Mouse (Mus musculus) retina, adult 2 months (tissue): Measurements from ENCODE around the gene Gm21992.
"Not testable (repeated sequence)": the region's sequence is repeated elsewhere in the genome, so short reads cannot be mapped to it uniquely, and the experiment has no call there.

ENCODE experiments used
- DNase-seq: peaks from one replicate; pipeline ENCODE4 v3.0.0-alpha.2; 2012; ENCODE audit warnings: low read depth, low spot score

Gene Gm21992

GRCm38 (mm10) chr19:4813015-4813414, 1.6 kb upstream of the Gm21992 start:
- DNase-seq, result no peak

GRCm38 (mm10) chr19:4812334-4812949, 1.0 kb upstream of the Gm21992 start:
- not testable (repeated sequence) for DNase-seq

GRCm38 (mm10) chr19:4811909-4812242, 464 bp upstream of the Gm21992 start:
- DNase-seq, result no peak

- no peak for DNase-seq
Observed at GRCm38 (mm10) chr19:4810746-4811062, 708 bp downstream of the Gm21992 start.

- DNase-seq, result no peak
Observed at GRCm38 (mm10) chr19:4810309-4810708, 1.1 kb downstream of the Gm21992 start.

- no peak for DNase-seq
Observed at GRCm38 (mm10) chr19:4803283-4803682, 8.1 kb downstream of the Gm21992 start.

GRCm38 (mm10) chr19:4802691-4803091, 8.7 kb downstream of the Gm21992 start:
- DNase-seq, result no peak

GRCm38 (mm10) chr19:4799083-4799482, 12.3 kb downstream of the Gm21992 start:
- no peak for DNase-seq

GRCm38 (mm10) chr19:4797846-4798245, 13.6 kb downstream of the Gm21992 start:
- DNase-seq, result no peak

- no peak for DNase-seq
Observed at GRCm38 (mm10) chr19:4795929-4796328, 15.5 kb downstream of the Gm21992 start.

GRCm38 (mm10) chr19:4793831-4794422, 17.5 kb downstream of the Gm21992 start, which contains the start of gene Rbm4:
TSS of gene Rbm4 (minus strand) at chr19:4793901.
- peak; percentile 99 for DNase-seq

- DNase-seq, result no peak
Observed at GRCm38 (mm10) chr19:4793281-4793830, 18.1 kb downstream of the Gm21992 start.

- no peak for DNase-seq
Observed at GRCm38 (mm10) chr19:4786313-4786712, 25.1 kb downstream of the Gm21992 start.

- no peak for DNase-seq
Observed at GRCm38 (mm10) chr19:4785206-4785605, 26.2 kb downstream of the Gm21992 start.

- DNase-seq, result no peak
Observed at GRCm38 (mm10) chr19:4782891-4783290, 28.5 kb downstream of the Gm21992 start.

- DNase-seq, result no peak
Observed at GRCm38 (mm10) chr19:4772785-4773184, 38.6 kb downstream of the Gm21992 start.

GRCm38 (mm10) chr19:4767507-4768148, 43.8 kb downstream of the Gm21992 start:
- DNase-seq, result no peak

- no peak for DNase-seq
Observed at GRCm38 (mm10) chr19:4762876-4763275, 48.5 kb downstream of the Gm21992 start.

- DNase-seq, result not testable (repeated sequence)
Observed at GRCm38 (mm10) chr19:4760544-4760943, 50.9 kb downstream of the Gm21992 start.

- no peak for DNase-seq
Observed at GRCm38 (mm10) chr19:4756921-4757320, 54.5 kb downstream of the Gm21992 start.

GRCm38 (mm10) chr19:4756193-4756911, 55.1 kb downstream of the Gm21992 start, which contains the start of gene Rbm4b:
TSS of gene Rbm4b (plus strand) at chr19:4756497.
- DNase-seq, result peak; percentile 88

GRCm38 (mm10) chr19:4755565-4756192, 55.7 kb downstream of the Gm21992 start:
- peak; percentile 75 for DNase-seq
